Mouse (Mus musculus) R1 (cell line): ENCODE data around the gene Vmn1r207-ps.
"Not testable (repeated sequence)": the region's sequence is repeated elsewhere in the genome, so short reads cannot be mapped to it uniquely, and the experiment has no call there.

Experiments
- DNase-seq: peaks from one replicate; pipeline ENCODE4 v3.0.0-alpha.2; 2018; ENCODE audit warnings: low read depth, low spot score

Gene Vmn1r207-ps

DNA sequence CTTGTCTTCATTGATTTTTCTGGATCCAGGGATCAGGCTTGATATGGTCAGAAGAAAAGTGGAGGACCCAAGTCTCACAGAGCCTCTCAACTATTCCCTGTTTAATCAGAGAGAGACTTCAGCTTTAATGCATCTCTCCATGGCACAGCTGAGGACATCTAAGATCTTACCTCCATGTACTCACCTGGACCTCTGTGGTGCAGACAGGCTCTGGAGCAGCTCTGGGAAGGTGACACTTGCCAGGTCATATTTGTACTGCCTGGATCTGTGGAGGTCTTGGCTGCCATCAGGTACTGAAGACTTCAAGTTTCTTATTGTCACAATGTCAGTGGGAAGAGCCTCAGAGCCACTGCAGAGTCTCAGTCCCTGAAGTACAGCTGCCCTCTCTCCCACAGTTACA lies at the start of gene Vmn1r207-ps:
Gene Vmn1r207-ps, minus strand, starts transcription at position 101 of the 400 bp plus-strand sequence.
- not testable (repeated sequence) for DNase-seq

DNA sequence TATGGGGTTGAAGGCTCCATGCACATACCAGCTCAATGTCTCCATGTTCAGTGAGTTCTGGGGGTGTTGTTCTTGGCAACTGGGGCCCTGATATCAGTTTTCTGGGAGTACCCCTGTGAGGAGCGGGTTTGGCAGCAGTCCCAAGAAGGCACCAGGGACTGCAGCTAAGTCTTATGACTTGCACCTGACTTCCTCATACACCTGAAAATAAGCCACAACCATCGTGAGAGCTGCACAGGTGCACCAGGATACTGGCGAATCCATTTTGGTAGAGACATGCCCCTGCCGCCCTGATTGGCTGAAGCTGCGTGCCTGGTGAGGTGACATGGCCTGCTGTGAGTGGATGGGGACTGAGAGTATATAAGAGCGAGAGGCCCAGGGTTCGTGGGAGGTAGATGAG lies 47.9 kb upstream of the Vmn1r207-ps start, which contains the start of gene Vmn1r208:
Gene Vmn1r208, minus strand, starts transcription at position 101 of the 400 bp plus-strand sequence.
- DNase-seq = not testable (repeated sequence)

DNA sequence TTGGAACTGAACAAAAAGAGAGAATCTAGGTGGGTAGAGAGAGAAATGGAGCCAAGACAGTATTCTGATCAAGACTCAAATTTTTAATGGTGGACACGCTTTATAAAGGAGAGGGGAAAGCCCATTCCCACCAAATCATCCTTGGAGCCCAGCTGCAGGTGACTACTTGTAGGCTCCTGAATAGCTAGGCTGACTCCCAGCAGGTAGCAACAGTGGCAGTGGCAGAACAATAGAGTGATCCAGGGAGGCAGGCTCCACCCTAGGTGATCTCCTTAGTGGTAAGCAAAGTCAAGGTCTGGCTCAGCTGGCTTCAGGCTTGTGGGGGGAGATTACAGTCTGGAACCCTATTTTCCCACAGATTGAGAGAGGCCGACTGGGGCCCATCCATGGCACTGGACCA lies 42.2 kb upstream of the Vmn1r207-ps start:
- peak; percentile 68 for DNase-seq

DNA sequence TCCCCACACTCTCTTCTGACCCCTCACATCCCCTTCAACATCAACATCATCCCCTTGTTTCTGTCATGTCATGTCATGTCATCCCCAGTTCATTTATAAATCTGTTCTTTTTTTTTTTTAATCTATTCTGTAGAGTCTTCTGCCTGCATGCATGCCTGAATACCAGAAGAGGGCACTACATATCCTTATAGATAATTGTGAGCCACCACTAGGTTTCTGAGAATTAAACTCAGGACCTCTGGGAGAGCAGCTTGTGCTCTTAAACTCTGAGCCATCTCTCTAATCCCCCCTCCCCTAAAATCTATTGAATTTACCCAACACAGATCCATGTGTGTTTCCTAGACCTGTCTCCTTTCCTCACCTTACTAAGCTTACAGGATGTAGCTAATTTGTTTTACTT lies 18.1 kb upstream of the Vmn1r207-ps start:
- peak; percentile 32 for DNase-seq

DNA sequence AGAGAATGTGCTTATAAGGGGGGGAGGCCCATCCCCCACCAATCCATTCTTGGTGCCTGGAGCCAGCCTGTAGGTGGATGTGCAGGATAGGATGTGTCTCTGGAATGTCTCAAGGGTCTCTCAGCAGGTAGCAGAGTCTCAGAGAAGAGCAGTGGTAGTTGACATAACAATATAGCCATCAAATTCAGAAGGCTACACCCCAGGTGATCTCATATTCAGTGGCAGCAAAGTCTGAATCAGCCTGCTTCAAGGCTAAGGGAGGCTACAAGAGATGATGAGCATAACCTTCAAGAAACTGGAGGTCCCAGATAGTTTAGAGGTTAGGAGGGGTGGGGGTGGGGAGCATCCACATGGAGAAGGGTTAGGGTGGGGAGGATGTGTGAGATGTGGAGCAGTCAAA lies 22.5 kb downstream of the Vmn1r207-ps start:
- peak; percentile 89 for DNase-seq

DNA sequence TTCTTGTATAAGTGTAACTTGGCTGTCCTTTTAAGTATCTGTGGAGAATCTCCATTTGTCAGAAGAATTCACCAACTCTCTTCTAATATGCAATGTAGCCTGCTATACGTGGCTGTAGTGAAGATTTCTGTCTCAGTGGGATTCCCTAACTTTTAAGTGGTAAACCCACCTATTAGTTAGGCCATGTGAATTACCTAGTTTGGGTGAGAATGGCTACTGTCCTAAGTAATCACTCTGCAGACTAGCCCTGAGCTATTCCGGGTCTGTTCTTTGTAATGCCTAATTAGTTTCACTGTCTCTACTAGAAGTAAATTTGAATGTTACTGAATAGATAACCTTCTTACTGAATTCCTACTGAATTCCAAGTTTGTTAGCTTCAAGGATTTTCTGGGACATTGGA lies 26.5 kb downstream of the Vmn1r207-ps start:
- peak; percentile 84 for DNase-seq
